Mouse (Mus musculus) G1E-ER4 (cell line): ENCODE results near the gene Fads2. TPM values are rescaled to one million over a fixed set of nuclear protein-coding genes. Genes with fewer than 3 reads are reported as not detected.

ENCODE experiments used
- GATA1 ChIP-seq: IDR thresholded peaks from one replicate; pipeline ENCODE4 v1.8.0; 2012; ENCODE audit warnings: low read length, inconsistent platforms
- polyA plus RNA-seq: library from polyadenylated mRNA; stranded (reverse); fragments of >175 nt; gene quantifications from 2 replicates; pipeline ENCODE4 v1.2.3, GENCODE M21; 2012

Fads2 gene
- polyA plus RNA-seq, 1 experiment, result 256 TPM

DNA sequence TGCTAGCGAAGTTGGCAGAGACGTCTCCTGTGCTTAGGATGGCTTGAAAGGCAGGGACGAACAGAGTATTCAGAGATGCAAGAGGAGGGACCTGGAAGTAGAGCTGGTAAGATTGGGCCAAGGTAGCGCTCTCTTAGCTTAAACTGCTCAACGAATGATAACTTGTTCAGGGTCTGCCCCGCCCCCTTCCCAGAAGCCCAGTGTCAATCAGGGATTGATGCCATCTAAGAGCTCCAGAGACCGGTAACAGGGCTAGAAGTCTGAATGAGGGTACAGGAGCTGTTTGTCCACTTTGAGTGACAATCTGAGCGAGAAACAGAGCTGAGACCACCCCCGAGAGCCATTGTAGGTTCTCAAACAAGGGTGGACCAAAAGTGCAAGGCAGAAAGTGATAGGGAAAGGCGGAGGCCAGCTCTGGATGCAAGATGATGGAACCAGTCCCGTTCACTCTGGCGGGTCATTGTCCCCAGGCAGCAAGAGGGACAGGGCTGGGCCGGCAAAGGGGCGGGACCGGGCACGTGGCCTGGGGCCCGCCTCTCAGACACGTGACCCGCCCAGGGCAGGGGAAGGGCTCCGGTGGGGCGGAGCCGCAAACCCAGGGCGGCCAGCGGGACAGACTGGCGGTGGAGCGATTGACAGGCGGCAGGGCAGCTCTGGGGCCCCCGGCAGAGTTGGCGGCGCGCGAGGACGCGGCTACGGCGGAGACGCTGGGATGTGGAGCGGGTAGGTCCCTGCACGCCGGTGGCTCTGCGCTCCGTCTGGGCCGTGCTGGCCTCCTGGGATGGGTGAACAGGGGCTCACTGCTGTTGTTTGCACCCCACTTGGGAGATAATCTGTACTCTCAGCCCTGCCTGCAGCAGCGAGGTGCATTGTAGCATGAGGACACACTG, 83.7 kb downstream of the Fads2 start:
- TF ChIP-seq GATA1, result no peak

DNA sequence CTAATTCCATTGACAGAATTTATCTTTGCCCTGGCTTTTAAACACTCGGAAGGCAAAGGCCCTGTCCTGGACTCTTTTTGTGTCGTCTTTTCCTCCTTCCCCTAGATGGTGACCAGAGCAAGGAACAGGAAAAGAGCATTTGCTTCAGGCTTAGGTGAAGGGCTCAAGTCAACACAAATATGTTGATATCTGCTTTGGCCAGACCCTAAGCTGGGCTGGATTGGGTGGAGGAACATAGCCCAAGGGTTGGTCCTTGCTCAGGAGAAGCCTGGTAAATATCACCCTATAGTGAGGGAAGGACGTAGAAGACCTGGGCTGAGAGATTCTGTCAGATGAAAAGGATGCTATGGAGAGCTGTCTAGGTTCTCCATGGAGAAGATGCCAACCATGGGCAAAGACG, 85.4 kb downstream of the Fads2 start:
- TF ChIP-seq GATA1, result no peak

DNA sequence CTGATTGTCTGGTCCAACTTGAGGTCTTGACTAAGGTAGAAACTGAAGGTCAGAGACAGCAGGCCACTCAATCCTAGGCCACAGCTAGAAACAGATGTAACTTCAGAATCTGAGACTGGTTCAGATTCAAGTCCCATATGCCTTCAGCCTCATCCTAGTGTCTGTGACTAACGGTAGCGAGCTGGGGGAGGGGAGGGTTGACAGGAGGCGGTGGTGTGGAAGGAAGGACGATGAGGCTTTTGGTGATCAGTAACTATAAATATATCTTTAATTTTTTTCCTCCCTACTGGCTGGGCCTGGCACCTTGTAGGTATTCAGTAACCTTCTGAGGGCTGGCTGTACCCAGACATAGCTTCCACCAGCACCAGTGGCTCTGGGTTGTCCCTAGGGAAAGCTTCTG, 86.1 kb downstream of the Fads2 start:
- no peak for TF ChIP-seq GATA1

DNA sequence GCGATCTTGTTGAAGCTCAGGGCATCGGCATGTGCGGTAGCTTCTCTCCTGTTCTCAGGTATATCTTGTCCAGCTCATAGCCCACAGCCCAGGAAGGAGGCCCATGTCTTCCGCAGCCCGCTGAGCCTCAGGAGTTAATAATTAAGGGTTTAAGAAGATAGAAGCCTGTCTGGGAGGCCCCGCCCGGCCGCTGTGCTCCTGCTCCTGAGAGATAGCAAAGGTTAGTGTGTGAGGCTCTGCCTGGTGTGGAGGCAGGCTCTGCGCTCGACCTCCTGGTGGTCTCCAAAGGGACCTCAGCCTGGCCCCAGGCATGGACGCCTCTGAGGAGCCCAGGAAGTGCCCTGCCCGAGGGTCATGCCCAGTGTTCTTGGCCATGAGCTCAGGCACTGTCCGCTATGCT, 86.7 kb downstream of the Fads2 start:
- no peak for TF ChIP-seq GATA1

DNA sequence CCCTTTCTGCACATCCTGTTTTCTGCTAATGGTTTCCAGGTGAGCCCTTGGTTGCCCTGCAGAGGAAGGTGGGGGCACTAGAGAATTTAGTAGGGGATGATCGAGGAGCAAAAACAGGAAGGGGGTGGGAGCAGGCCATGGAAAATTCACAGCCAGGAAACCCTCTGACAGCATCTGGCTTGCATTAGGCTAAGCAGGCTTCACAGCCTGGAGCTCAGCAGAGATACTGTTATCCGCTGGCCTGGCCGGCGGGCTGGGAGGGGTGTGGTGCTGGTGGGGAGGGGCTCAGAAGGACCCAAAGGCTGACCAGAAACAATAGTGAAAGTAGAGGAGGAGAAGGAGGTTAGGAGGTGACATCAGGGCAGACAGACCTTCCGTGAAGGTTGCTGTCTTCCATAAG, 87.6 kb downstream of the Fads2 start:
- TF ChIP-seq GATA1, result no peak

DNA sequence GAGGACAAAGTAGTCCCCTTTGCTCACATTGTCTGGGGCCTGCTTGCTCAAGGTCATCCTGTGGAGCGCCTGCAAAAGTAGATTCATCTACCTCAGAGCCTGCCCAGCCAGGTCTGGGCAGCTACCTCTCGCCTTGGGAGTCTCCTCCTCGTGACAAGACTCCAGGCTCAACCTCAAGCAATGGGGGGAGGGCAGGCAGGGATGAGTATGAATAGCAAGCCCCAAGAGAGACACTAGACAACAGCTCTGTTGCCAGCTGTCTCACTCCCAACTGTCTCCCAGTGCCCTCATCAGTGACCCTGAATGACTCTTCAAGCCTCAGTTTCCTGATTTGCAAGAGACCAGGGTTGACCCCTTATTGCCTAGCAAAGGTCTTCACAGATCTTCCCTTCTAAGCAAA, 88.2 kb downstream of the Fads2 start:
- TF ChIP-seq GATA1, result no peak

DNA sequence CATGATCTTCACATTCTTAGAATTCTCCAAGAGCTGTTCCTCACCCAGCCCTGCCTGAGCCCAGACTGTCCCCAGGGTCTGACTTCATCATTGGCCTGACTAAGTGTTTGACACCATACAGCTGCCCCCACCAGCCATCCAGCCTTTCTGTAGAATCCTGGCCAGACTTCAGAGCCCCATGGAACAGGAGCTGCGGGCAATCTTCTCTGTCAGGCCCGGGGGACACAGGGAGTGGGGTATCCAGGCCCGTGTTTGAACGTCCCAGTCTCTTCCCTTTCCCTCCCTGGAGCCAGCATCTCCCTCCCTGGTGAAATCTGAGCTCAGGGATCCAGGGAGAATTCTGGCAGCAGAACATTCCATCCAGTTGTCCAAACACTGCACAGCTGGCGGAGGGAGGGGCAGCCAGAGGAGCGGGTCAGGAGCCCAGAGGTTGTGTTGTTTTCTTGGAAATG, 88.7 kb downstream of the Fads2 start:
- TF ChIP-seq GATA1, result no peak

Other genes starting within 250 kb of the Fads2 start
- 177 and 226 TPM in 2 replicates for gene Incenp, start 202.2 kb downstream of the Fads2 start, polyA plus RNA-seq
- gene Fth1, start 121.1 kb downstream of the Fads2 start, polyA plus RNA-seq, result 28,188 and 36,749 TPM in 2 replicates
- not detected in 2 replicates for gene Best1, start 100.1 kb downstream of the Fads2 start, polyA plus RNA-seq
- gene Rab3il1, start 100.1 kb downstream of the Fads2 start, polyA plus RNA-seq, result 11.2 and 15.6 TPM in 2 replicates
- 44.3 and 46.4 TPM in 2 replicates for gene Fads3, start 60.2 kb downstream of the Fads2 start, polyA plus RNA-seq
- 204 and 238 TPM in 2 replicates for gene Fads1, start 81.1 kb upstream of the Fads2 start, polyA plus RNA-seq
- 11.2 and 21.0 TPM in 2 replicates for gene Tmem258, start 102.3 kb upstream of the Fads2 start, polyA plus RNA-seq
- gene Fen1, start 102.4 kb upstream of the Fads2 start, polyA plus RNA-seq, result 46.2 and 93.9 TPM in 2 replicates
- gene Myrf, start 139.0 kb upstream of the Fads2 start, polyA plus RNA-seq, result not detected in 2 replicates
- not detected in 2 replicates for gene Dagla, start 203.1 kb upstream of the Fads2 start, polyA plus RNA-seq